Mouse (Mus musculus): ENCODE measurements around the gene Rpia.

- TF ChIP-seq POLR2A (IDR thresholded peaks at IDR 0.05; ENCODE audit: borderline replicate concordance, control insufficient read depth, low read depth, low read length) (peak; percentile 44; the same call in 1 of the 2 replicates), CTCF (IDR thresholded peaks at IDR 0.05; ENCODE audit: control insufficient read depth, insufficient read depth, low read length) (no peak)
Measured at GRCm38 (mm10) chr6:70716701-70717393, 75.2 kb downstream of the Rpia start.
